Mouse (Mus musculus): ENCODE measurements at regions not wholly inside any gene's neighbourhood (a gene's known extent, or its start where the extent isn't known, plus 50 kb on each side); places are given as distances from the start of the nearest gene placed in this dataset.

DNA sequence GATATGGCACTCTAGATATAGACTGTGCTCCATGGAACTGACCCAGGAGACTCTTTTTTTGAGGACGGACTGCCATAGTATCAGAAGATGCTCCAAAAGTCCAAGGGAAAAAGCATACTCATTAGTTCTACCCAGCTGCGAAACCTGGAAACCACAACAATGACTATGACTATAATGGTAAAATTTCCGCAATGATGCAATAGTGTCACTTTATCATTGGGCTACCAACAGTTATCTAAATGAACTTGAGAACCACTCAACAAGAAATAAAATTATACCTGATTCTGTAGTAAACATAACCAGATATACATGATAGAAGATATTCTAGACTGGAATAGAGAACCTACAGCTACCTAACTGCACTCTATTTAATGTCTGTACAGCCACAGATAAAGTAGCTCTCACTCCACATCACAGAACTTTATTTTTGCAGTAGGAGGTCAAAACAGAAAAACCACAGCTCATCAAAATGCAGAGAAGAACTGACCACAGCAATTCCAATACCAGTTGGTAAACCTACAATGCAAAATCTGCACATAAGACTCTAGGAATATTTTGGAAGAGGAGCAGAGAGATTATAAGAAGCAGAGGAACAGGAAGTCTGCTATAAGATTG, 1255.8 kb upstream of the Zeb2 start:
- no peak for TF ChIP-seq POLR2A (IDR thresholded peaks at IDR 0.05; ENCODE audit: insufficient read depth, low read length)
- no peak for TF ChIP-seq CTCF (IDR thresholded peaks at IDR 0.05; ENCODE audit: low read depth, low read length)
- TF ChIP-seq EP300 (IDR thresholded peaks at IDR 0.05; ENCODE audit: insufficient read depth, low read depth, low read length) = no peak
